Mouse (Mus musculus) liver, embryonic 16.5 days (tissue): Measurements from ENCODE around the gene Npl. TPM values are rescaled to one million over a fixed set of nuclear protein-coding genes. Genes with fewer than 3 reads are reported as not detected.

Experiments used
- ATAC-seq: fragments of 200-750 bp; cut with Nextera tagmentation; 2 replicates; pipeline ENCODE4 v1.8.0; 2017; ENCODE audit warnings: low read depth, mild to moderate bottlenecking, moderate number of reproducible peaks, moderate library complexity
- H3K27ac ChIP-seq: fragments of 300-500 bp; sonication (generic); 2 replicates; pipeline ENCODE4 v1.5.1; 2014; ENCODE audit warnings: mild to moderate bottlenecking, low read length
- H3K27me3 ChIP-seq: fragments of 300-500 bp; sonication (generic); 2 replicates; pipeline ENCODE4 v1.6.1; 2014; ENCODE audit warnings: low read depth, low read length, mixed read lengths; ENCODE audit not compliant: control insufficient read depth, insufficient read depth
- H3K36me3 ChIP-seq: fragments of 300-500 bp; sonication (generic); 2 replicates; pipeline ENCODE4 v1.6.1; 2014; ENCODE audit warnings: mild to moderate bottlenecking; ENCODE audit not compliant: control insufficient read depth, insufficient read depth
- H3K4me1 ChIP-seq: fragments of 300-500 bp; sonication (generic); 2 replicates; pipeline ENCODE4 v1.6.1; 2014; ENCODE audit warnings: low read depth, low read length, mixed read lengths; ENCODE audit not compliant: control insufficient read depth
- H3K4me2 ChIP-seq: fragments of 300-500 bp; sonication (generic); 2 replicates; pipeline ENCODE4 v1.6.1; 2014; ENCODE audit warnings: low read depth, low read length, mixed read lengths
- H3K4me3 ChIP-seq: fragments of 300-500 bp; sonication (generic); 2 replicates; pipeline ENCODE4 v1.5.1; 2014; ENCODE audit warnings: low read depth, mild to moderate bottlenecking, low read length
- H3K9ac ChIP-seq: fragments of 300-500 bp; sonication (generic); 2 replicates; pipeline ENCODE4 v1.6.1; 2014; ENCODE audit warnings: low read depth, low read length
- H3K9me3 ChIP-seq: fragments of 300-500 bp; sonication (generic); replicated peaks from 2 replicates; pipeline ENCODE4 v1.6.1; 2016; ENCODE audit warnings: low read length; ENCODE audit not compliant: control insufficient read depth
- WGBS: fragments of 180-500 bp; shearing (Covaris S2); extraction: QIAGEN DNeasy Blood & Tissue Kit; methylation state at CpG from one replicate; pipeline ENCODE4 v1.1.7; 2014; ENCODE audit not compliant: insufficient replicate concordance; 5-methylcytosine and 5-hydroxymethylcytosine counted together
- polyA plus RNA-seq: library from polyadenylated mRNA; unstranded; fragments of >200 nt; fragmentation: Nextera tagmentation; extraction: Ambion mirVana; gene quantifications from 2 replicates; pipeline ENCODE4 v1.2.1, GENCODE M21; 2015

The Npl gene
- polyA plus RNA-seq, 1 experiment from 2014 or later, result 7.0 TPM

DNA sequence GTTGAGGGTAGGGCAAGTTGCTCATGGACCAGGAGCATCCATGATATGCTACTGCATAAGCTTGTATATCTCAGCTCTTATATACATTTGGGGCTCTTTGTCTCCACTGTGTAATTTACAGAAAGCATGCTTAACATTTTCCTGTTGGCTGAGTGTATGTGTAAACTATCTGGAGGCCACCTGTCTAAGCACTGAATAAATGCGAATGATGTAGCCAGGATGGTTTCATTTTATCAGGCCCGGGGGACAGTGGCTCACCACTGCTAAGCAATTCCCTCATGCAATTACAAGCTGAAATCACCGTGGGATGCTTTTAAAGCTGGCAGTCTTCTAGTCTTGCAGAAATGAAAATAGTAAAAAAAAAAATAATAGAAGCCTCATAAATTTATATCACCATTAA lies 24.9 kb upstream of the Npl start:
- 57% methylated on average over 3 of the region's 3 CpGs for WGBS
- H3K27me3 ChIP-seq, result no peaks in the 10 kb centered on the region
- H3K4me3 ChIP-seq, result no peak overlapping the region
- H3K4me2 ChIP-seq, result no peak overlapping the region
- H3K9me3 ChIP-seq, result no peaks in the 10 kb centered on the region
- no peaks in the 10 kb centered on the region for H3K4me1 ChIP-seq
- ATAC-seq, result no peak
- H3K27ac ChIP-seq, result no peak overlapping the region
- H3K9ac ChIP-seq, result no peak overlapping the region
- H3K36me3 ChIP-seq, result no peaks in the 10 kb centered on the region

DNA sequence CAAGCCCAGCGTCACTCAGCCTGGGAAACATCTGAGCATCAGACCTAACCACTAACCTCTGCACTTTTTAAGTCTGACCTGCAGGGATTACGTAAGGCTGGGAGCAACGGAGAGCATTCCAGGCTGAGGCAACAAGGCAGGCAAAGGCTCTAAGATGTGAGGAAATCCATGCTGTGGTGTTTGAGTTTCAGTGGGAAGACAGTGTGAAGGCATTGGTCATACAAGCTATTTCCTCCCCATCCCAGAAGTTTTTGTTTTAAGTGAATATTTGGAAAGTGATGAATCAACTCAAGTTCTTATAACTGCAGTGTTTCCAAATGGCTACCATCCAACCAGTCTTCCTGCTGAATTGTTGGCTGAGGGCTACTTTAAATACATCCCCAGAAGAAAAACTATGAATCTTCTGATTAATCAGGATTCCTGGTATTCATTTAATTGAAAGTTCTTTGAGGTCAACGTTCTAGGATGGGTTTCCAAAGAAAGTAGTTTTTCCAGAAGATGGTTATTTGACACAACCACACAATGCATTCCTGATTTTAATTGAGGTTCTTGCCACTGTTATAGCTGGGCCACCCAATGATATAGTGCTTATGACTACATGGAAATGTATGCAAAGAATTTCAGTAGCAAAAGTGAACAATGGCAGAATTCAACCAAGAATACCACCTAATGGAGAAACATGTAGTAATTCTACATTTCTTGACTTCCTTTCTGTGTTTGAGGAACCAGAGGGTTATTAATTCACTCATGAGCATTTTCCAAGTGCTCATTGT lies 22.6 kb upstream of the Npl start:
- no peaks in the 10 kb centered on the region for H3K4me1 ChIP-seq
- no peaks in the 10 kb centered on the region for H3K9me3 ChIP-seq
- no peak for ATAC-seq
- H3K4me3 ChIP-seq, result no peak overlapping the region
- no peak overlapping the region for H3K4me2 ChIP-seq
- H3K9ac ChIP-seq, result no peak overlapping the region
- no peak overlapping the region for H3K27ac ChIP-seq
- no peaks in the 10 kb centered on the region for H3K36me3 ChIP-seq
- 48% methylated on average over 4 of the region's 4 CpGs for WGBS
- H3K27me3 ChIP-seq, result no peaks in the 10 kb centered on the region

DNA sequence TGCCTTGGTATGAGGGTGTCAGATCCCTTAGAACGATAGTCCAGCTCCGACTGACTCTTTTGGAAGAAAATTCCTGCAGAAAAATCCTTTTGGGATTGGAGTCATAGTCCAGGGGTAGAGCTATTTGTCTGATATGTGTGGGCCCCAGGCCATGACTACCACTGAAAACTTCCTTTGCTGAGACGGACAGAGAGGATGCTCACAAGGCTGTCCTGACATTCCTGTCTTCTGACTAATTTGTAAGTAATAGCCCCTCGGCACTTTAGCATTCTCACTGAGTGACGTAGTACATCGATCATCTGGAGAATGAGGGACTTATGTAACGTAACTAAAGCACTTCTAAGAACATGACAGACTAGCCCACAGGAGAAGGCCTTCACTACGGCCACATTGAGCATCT lies 15.9 kb upstream of the Npl start:
- Histone ChIP-seq H3K4me1 (no peaks in the 10 kb centered on the region), H3K4me2 (no peak overlapping the region), H3K4me3 (no peak overlapping the region), H3K9ac (no peak overlapping the region), H3K27me3 (no peaks in the 10 kb centered on the region), H3K9me3 (no peaks in the 10 kb centered on the region), H3K36me3 (no peaks in the 10 kb centered on the region), H3K27ac (no peak overlapping the region)
- ATAC-seq, result no peak
- WGBS, result 65% methylated on average over 8 of the region's 8 CpGs

DNA sequence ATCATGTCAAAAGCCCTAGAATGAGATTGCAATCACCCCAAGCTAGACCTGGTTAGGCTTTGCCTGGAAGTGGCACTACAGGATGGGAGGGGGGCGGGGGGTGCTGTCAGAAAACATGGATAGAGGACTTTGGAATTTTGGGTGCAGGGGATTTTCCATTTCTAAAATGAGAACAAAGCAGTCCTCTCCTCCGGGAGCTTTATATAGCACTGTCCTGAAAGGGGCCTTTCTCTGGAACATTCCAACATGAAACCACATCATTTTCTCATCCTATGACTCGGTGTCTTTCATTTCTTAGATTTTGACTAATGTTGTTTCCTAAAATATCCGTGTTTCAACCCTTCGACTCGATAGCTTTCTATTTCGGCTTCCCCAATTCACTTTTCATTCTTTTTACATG lies 14.9 kb upstream of the Npl start:
- Histone ChIP-seq H3K36me3 (no peaks in the 10 kb centered on the region), H3K27me3 (no peaks in the 10 kb centered on the region), H3K9ac (no peak overlapping the region), H3K9me3 (no peaks in the 10 kb centered on the region), H3K4me2 (no peak overlapping the region), H3K4me3 (no peak overlapping the region), H3K4me1 (no peaks in the 10 kb centered on the region), H3K27ac (no peak overlapping the region)
- WGBS, result 65% methylated on average over 7 of the region's 7 CpGs
- ATAC-seq, result no peak

DNA sequence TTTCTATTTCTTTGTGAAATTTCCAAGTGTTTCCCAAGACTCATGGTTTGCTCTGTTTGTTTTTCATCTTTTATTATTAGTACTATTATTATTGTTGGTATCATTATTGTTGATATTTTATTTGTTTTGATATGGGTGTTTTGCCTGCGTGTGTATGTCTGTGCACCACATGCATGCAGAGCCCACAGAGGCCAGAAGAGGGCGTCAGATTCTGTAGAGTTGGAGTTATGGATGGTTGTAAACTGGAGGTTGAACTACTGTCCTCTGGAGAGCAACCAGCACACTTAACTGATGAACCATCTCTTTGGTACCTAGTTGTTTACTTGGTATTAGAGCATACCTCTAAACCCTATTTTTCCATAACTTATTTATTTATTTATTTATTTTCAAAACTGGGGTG lies 13.8 kb upstream of the Npl start:
- no peak overlapping the region for H3K9ac ChIP-seq
- no peak overlapping the region for H3K27ac ChIP-seq
- H3K4me1 ChIP-seq, result no peaks in the 10 kb centered on the region
- WGBS, result 42% methylated on average over 2 of the region's 2 CpGs
- no peaks in the 10 kb centered on the region for H3K27me3 ChIP-seq
- no peaks in the 10 kb centered on the region for H3K9me3 ChIP-seq
- no peak overlapping the region for H3K4me3 ChIP-seq
- no peaks in the 10 kb centered on the region for H3K36me3 ChIP-seq
- no peak overlapping the region for H3K4me2 ChIP-seq
- ATAC-seq, result no peak

DNA sequence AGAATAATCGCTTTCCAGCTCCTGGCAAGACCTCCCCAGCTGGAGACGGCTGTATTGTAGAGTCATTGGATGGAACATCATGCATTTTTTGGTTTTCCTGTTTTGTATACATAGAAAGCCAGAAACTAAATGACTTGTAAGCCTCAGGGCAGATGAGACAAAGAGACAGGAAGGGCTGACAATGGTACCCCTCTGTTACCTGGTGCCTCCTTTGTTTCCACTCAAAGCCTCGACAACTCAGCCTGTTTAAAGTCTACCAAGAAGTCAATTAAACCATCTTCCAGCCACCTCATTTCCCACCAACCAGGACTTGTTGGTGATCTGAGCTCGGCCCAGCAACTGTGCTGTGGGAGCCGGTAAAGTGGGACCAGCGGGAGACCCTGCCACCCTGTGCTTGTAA lies 11.0 kb upstream of the Npl start:
- H3K4me2 ChIP-seq, result no peak overlapping the region
- no peaks in the 10 kb centered on the region for H3K4me1 ChIP-seq
- no peak overlapping the region for H3K9ac ChIP-seq
- no peaks in the 10 kb centered on the region for H3K27me3 ChIP-seq
- H3K36me3 ChIP-seq, result no peaks in the 10 kb centered on the region
- ATAC-seq, result no peak
- H3K4me3 ChIP-seq, result no peak overlapping the region
- no peak overlapping the region for H3K27ac ChIP-seq
- no peaks in the 10 kb centered on the region for H3K9me3 ChIP-seq
- 67% methylated on average over 6 of the region's 6 CpGs for WGBS

DNA sequence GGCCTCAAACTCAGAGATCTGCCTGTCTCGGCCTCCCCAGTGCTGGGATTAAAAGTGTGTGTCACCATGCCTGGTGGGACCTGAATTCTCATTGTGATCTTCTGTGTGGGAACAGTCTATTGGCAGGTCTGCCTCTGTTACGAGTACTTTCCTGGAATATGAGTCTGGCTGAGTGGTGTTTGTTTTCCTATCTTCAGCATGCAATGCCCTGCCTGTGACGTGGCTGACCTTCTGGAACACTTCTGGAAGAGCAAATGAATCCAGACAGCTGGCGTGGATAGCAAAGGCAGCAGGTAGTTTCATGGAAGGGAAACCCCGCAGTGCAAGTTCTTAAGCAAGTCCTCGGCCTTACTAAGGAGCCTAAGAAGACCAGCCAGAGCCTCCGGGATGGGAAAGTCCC lies 9.9 kb upstream of the Npl start:
- Histone ChIP-seq H3K4me1 (no peaks in the 10 kb centered on the region), H3K4me2 (no peak overlapping the region), H3K9me3 (no peaks in the 10 kb centered on the region), H3K27ac (no peak overlapping the region), H3K36me3 (no peaks in the 10 kb centered on the region), H3K4me3 (no peak overlapping the region), H3K9ac (no peak overlapping the region), H3K27me3 (no peaks in the 10 kb centered on the region)
- no peak for ATAC-seq
- 49% methylated on average over 7 of the region's 7 CpGs for WGBS

DNA sequence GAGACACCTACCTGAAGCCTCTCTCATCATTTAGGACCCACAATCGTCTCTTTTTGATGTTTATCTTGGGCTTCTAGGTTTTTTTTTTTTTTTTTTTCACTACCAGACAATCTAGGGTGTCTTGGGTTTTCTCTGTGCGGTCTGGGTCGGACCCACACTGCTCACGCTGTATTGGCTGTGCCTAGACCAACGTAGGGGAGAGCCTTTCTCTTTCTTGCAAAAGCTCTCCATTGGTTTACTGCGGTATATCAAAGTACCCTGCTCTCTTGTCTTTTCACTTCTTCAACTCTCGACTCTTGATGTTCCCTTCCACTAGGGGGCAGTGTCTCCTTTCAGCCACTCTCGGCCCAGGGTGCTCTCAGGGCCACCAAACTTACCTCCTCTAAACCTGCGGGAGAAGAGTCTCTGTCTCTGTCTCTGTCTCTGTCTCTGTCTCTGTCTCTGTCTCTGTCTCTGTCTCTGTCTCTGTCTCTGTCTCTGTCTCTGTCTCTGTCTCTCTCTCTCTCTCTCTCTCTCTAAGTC lies 9.3 kb upstream of the Npl start:
- Histone ChIP-seq H3K9me3 (no peaks in the 10 kb centered on the region), H3K27ac (no peak overlapping the region), H3K9ac (no peak overlapping the region), H3K4me3 (no peak overlapping the region), H3K27me3 (no peaks in the 10 kb centered on the region), H3K36me3 (no peaks in the 10 kb centered on the region), H3K4me2 (no peak overlapping the region), H3K4me1 (no peaks in the 10 kb centered on the region)
- WGBS, result 10% methylated on average over 9 of the region's 9 CpGs
- ATAC-seq, result no peak

DNA sequence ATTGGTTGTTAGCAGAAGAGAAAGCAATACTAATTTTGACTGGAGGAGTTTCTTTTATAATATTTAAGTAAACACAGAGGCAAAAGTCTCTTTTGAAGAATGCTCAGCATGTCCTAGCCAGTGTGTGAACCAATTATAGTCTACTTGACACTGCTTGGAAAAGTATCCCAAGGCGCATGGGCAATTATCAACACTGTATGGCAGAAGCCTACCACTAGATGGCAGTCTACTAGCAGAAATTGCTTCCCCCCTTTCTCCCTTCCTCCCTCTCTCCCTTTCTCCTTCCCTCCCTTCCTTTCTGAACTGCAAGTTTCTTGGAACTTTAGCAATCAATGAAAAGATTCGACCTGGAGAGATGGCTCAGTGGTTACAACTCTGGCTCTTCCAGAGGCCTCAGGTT lies 7.1 kb upstream of the Npl start:
- Histone ChIP-seq H3K9ac (no peak overlapping the region), H3K4me3 (no peak overlapping the region), H3K9me3 (no peaks in the 10 kb centered on the region), H3K36me3 (no peaks in the 10 kb centered on the region), H3K4me2 (no peak overlapping the region), H3K27me3 (no peaks in the 10 kb centered on the region), H3K27ac (no peak overlapping the region), H3K4me1 (no peaks in the 10 kb centered on the region)
- ATAC-seq, result no peak
- WGBS, result 8% methylated on average over 2 of the region's 2 CpGs
